Mouse (Mus musculus) MEL (cell line): Measurements from ENCODE around the gene Adgrg7.

Experiments used
- CTCF ChIP-seq, 3 experiments: IDR thresholded peaks in 2 of 3; conservative IDR thresholded peaks in 1 of 3; 2 replicates each; pipeline ENCODE4 v1.5.1; 2011 to 2012; ENCODE audit warnings: low read length in 3 of 3, low read depth in 2 of 3, mild to moderate bottlenecking in 2 of 3, improper control_type of control experiment in 1 of 3, inconsistent platforms in 1 of 3, mixed read lengths in 1 of 3, moderate library complexity in 1 of 3; ENCODE audit not compliant: control insufficient read depth in 1 of 3, insufficient read depth in 1 of 3, poor library complexity in 1 of 3, severe bottlenecking in 1 of 3
- ELF1 ChIP-seq: IDR thresholded peaks from 2 replicates; pipeline ENCODE4 v1.6.1; 2014; ENCODE audit warnings: low read depth, mild to moderate bottlenecking, inconsistent platforms, low read length, improper control_type of control experiment, moderate library complexity
- KAT2A ChIP-seq: conservative IDR thresholded peaks from 2 replicates; pipeline ENCODE4 v1.6.1; 2012; ENCODE audit warnings: low read depth, low read length, improper control_type of control experiment, inconsistent platforms
- MEF2A ChIP-seq: IDR thresholded peaks from 2 replicates; pipeline ENCODE4 v1.6.1; 2014; ENCODE audit warnings: low read depth, mild to moderate bottlenecking, inconsistent platforms, low read length, improper control_type of control experiment; ENCODE audit not compliant: poor library complexity, insufficient replicate concordance, severe bottlenecking; ENCODE audit errors: extremely low read depth
- POLR2A ChIP-seq, 2 experiments: IDR thresholded peaks; 2 replicates each; pipeline ENCODE4 v1.6.1; 2011 to 2012; ENCODE audit warnings: low read length in 2 of 2, mild to moderate bottlenecking in 2 of 2, control low read depth in 1 of 2, improper control_type of control experiment in 1 of 2, low read depth in 1 of 2, moderate library complexity in 1 of 2; ENCODE audit not compliant: control insufficient read depth in 1 of 2, insufficient read depth in 1 of 2, poor library complexity in 1 of 2
- POLR2AphosphoS5 ChIP-seq: IDR thresholded peaks from 2 replicates; pipeline ENCODE4 v1.6.1; 2012; ENCODE audit warnings: low read depth, borderline replicate concordance, mild to moderate bottlenecking, inconsistent platforms, low read length, moderate library complexity, mixed read lengths
- SIN3A ChIP-seq: IDR thresholded peaks from 2 replicates; pipeline ENCODE4 v1.6.1; 2012; ENCODE audit warnings: low read length, improper control_type of control experiment, inconsistent platforms
- TAL1 ChIP-seq: IDR thresholded peaks from 2 replicates; pipeline ENCODE4 v1.6.1; 2012; ENCODE audit warnings: mild to moderate bottlenecking, inconsistent platforms, low read length, moderate library complexity, mixed read lengths

GRCm38 (mm10) chr16:56719031-56719430, 76.6 kb downstream of the Adgrg7 start:
- TF ChIP-seq CTCF (IDR thresholded peaks at IDR 0.05 in 2 of 3, conservative IDR thresholded peaks at IDR 0.05 in 1 of 3; ENCODE audit: control insufficient read depth in 1 of 3, insufficient read depth in 1 of 3, low read depth in 2 of 3, low read length in 3 of 3, poor library complexity in 1 of 3, severe bottlenecking in 1 of 3) (no peak), MEF2A (no peak), POLR2A (IDR thresholded peaks at IDR 0.05; ENCODE audit: control insufficient read depth in 1 of 2, insufficient read depth in 1 of 2, low read depth in 1 of 2, low read length in 2 of 2, poor library complexity in 1 of 2) (no peak), ELF1 (peak; percentile 19; the same call in 1 of the 2 replicates), TAL1 (peak; percentile 30; the same call in 1 of the 2 replicates), KAT2A (0 out of 2 replicates have a peak, but pooled peaks have one; percentile 24), POLR2AphosphoS5 (no peak), SIN3A (peak; percentile 51)
